Mouse (Mus musculus) c-Kit-negative CD71-positive TER-119-positive erythroid progenitor cells, embryonic 14.5 days (primary cell): ENCODE results near the gene Rab5a.

ENCODE experiments used
- DNase-seq: peaks from one replicate; pipeline ENCODE4 v3.0.0-alpha.2; 2013; ENCODE audit warnings: low read depth, low spot score

Rab5a gene

GRCm38 (mm10) chr17:53543591-53544324 lies 64.7 kb downstream of the Rab5a start:
- no peak for DNase-seq

DNA sequence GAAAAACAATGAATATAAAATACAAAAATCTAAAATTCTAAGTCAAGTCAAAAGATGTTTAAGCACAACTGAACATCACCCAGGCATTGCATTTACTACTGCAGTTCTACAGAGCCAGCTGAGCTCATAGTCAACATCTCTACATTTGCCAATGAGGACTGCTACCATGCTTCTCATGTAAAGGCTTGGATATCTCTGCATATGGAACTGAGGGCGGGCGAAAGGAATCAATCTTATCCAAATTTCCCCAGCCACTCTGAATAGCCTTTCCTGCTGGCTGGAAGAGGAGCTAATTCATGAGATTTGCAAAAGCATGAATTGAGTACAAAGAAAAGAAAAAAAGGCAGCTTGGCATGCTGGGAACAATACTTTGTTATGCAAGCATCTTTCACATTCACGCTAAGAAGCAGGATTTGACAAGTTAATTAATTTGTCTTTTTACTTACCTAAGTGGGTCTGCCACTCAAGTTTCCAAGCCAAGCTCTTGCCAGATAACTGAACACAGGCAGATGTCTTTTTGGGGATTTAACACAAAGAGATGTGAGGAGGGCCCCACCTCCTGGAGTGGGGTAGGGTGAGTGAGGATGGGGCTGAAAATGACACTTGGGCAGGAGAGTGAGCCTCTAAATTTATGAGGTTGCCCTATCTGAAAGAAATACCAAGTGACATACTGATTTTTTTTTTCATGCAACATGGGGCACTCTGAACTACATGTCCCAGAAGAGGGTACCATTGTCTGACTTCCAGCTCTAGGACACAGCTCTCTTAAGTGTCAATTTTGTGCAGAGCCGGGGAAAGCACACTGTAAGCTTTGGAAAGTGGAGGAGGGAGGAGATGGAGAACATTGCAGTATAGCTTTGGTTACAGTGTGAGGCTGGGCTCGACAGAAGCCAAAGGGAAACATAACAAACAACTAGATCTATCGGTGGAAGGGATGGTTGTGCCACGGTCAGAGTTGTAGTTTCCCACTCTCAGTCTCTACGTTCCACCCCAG lies 72.6 kb downstream of the Rab5a start:
- no peak for DNase-seq

DNA sequence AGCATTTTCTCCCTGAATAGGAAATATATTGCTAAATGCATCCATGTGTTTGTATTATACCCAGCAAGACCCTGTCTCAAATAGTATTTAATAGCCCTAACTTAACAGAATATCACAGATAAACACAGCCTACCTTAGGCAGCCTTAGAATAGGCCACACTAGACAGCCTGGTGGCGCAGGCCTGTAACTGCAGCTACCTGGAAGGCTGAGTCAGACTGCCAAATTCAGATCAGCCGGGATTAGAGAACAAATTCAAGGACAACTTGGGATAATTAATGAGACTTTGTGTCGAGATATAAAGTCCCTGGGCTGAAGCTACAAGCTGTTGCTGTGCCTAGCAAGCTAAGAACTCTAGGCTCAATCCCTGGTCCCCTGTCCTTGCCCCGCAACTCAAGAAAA lies 75.1 kb downstream of the Rab5a start:
- no peak for DNase-seq

GRCm38 (mm10) chr17:53554813-53555212 lies 75.8 kb downstream of the Rab5a start:
- DNase-seq = peak; percentile 44
